Mouse (Mus musculus) spleen, adult 18-20 months (tissue): Measurements from ENCODE around the gene Mup16.
"Not testable (repeated sequence)": the region's sequence is repeated elsewhere in the genome, so short reads cannot be mapped to it uniquely, and the experiment has no call there.

ENCODE experiments used
- DNase-seq, 2 experiments: peaks; one replicate each; pipeline ENCODE4 v3.0.0; 2022; ENCODE audit warnings: mixed read lengths in 2 of 2

Mup16 gene

DNA sequence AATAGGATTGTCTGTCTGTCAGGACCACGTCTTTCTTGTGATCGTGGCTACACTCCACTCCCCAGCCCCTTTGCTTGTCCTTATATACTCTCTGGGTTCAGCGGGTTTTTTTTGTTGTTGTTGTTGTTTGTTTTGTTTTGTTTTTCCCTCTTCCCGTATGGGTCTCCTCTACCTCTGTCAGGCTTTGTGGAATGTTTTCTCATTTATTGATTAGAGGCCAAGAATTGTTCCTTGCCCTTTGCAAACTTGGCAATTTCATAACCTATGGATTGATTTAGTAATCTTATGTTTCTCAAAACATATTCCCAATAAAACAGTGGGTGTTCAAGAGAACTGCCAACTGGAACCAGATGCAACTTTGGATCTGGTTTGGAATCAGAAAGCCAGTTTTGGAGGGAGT, at the start of gene Mup16:
Mup16 (minus strand) TSS at position 101 of the 400 bp plus-strand sequence.
- not testable (repeated sequence) for DNase-seq

DNA sequence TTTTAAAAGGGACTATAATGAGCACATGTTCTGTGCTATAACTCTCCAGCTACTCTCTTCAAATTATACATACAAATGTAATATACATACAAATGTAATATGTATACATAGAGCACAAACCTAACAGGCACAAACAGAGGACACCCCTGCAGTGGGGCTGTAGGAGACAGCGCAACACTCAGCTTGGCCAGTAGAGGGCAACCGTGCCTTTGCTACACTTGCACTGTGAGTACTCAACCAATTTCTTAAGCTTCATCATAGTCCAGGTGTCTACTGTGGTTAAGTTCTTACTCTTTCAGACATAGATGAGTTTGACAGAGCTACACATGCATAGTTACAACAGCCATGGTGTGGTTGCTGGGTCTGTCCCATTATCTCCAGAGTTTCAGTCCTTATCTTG, 36.6 kb upstream of the Mup16 start:
- not testable (repeated sequence) for DNase-seq
